Mouse (Mus musculus): Measurements from ENCODE around the gene Fcrlb. TPM values are rescaled to one million over a fixed set of nuclear protein-coding genes. Genes with fewer than 3 reads are reported as not detected.

The Fcrlb gene
- polyA plus RNA-seq, 1 experiment from 2014 or later, result 0.71 TPM

DNA sequence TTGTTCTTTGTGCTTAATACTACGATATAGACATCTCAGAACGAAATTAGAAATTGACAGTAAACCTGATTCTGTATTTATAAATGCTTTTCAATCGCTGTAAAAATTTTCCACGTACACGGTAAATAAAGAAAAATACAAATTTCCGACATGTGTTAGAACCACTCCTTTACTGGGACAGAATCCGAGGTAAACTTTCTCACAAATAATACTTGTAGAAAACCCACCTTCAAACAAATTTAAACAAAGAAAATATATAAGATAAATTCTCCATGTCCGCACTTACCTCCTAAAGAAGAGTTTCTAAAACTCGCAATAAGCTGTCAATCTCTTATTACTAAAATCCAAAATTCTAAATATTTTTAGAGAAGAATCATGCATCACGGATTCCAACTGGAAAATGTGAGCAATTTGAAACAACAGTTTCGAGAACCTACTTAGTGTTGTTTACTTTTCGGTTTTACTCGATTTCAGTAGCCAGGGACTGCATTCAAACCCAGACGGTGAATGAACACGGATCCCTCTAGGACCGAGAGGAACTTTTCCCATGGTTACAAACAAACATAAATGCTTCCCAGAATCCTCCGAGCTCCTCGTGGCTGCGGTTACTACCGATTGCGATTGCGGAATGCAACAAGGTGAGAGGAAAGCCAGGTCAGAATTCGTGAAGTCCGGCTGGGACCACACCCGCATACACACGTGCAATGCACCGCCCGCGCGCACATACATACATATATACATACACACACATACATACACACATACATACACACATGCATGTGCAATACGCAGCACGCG, 44.4 kb downstream of the Fcrlb start:
- ATAC-seq (ENCODE audit: low FRiP score, low TSS enrichment) (peak; percentile 87), DNase-seq (peak; percentile 92)
- H3K4me1 ChIP-seq (ENCODE audit: control insufficient read depth, insufficient read depth, low read length), result peaks cover 8% of the 10 kb centered on the region
- peaks cover 3% of the 10 kb centered on the region; the same call in 1 of the 2 replicates for H3K36me3 ChIP-seq (ENCODE audit: control insufficient read depth, insufficient read depth, low read length)
- peak overlapping the region; percentile 74 for H3K4me2 ChIP-seq (ENCODE audit: low read length)
- WGBS, result under 1% methylated on average over 33 of the region's 33 CpGs
- H3K9me3 ChIP-seq (ENCODE audit: control insufficient read depth, low read length), result no peaks in the 10 kb centered on the region
- H3K4me3 ChIP-seq (replicated peaks; ENCODE audit: low read depth, low read length), result peak overlapping the region; percentile 63
- peak overlapping the region; percentile 74; the same call in 1 of the 2 replicates for H3K9ac ChIP-seq (replicated peaks; ENCODE audit: low read length)
- H3K27ac ChIP-seq (replicated peaks; ENCODE audit: low read depth, low read length), result 0 out of 2 replicates have a peak overlapping the region, but pooled peaks have one; percentile 28
- no peaks in the 10 kb centered on the region for H3K27me3 ChIP-seq (ENCODE audit: control insufficient read depth, insufficient read depth, low read length)

DNA sequence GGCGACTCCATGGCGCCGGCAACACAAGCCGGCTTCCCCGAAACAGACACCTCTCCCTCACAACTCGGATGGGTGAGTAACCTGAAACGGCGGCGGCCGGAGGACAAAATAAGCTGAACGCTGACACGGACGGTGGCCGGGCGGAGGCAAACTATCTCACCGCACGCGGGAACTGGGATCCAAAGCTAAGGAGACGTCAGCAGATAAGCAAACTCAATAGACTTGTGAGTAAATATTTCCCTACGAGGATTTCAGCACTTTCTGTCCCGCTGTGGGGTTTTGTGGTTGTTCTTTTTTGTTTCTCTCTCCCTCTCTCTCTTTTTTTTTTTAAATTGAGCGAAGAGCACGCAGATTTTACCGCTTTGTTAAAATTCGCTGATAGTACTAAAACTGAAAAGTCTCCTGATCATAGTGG, 45.0 kb downstream of the Fcrlb start, which contains the start of gene Atf6:
Gene Atf6, minus strand, starts transcription at position 81 of the 415 bp plus-strand sequence.
- H3K27ac ChIP-seq (replicated peaks; ENCODE audit: low read depth, low read length), result peak within 1 kb of the TSS; percentile 66
- no peaks in the 10 kb centered on the region for H3K36me3 ChIP-seq (ENCODE audit: control insufficient read depth, insufficient read depth, low read length)
- no peaks in the 10 kb centered on the region for H3K9me3 ChIP-seq (ENCODE audit: control insufficient read depth, low read length)
- peak within 1 kb of the TSS; percentile 63 for H3K4me3 ChIP-seq (replicated peaks; ENCODE audit: low read depth, low read length)
- H3K4me1 ChIP-seq (ENCODE audit: control insufficient read depth, insufficient read depth, low read length), result peaks cover 8% of the 10 kb centered on the region
- peak within 1 kb of the TSS; percentile 74 for H3K9ac ChIP-seq (replicated peaks; ENCODE audit: low read length)
- under 1% methylated on average over 25 of the region's 25 CpGs for WGBS
- peak within 1 kb of the TSS; percentile 74 for H3K4me2 ChIP-seq (ENCODE audit: low read length)
- H3K27me3 ChIP-seq (ENCODE audit: control insufficient read depth, insufficient read depth, low read length), result no peaks in the 10 kb centered on the region
- peak; percentile 82 for ATAC-seq (ENCODE audit: low FRiP score, low TSS enrichment)
- peak; percentile 96 for DNase-seq

DNA sequence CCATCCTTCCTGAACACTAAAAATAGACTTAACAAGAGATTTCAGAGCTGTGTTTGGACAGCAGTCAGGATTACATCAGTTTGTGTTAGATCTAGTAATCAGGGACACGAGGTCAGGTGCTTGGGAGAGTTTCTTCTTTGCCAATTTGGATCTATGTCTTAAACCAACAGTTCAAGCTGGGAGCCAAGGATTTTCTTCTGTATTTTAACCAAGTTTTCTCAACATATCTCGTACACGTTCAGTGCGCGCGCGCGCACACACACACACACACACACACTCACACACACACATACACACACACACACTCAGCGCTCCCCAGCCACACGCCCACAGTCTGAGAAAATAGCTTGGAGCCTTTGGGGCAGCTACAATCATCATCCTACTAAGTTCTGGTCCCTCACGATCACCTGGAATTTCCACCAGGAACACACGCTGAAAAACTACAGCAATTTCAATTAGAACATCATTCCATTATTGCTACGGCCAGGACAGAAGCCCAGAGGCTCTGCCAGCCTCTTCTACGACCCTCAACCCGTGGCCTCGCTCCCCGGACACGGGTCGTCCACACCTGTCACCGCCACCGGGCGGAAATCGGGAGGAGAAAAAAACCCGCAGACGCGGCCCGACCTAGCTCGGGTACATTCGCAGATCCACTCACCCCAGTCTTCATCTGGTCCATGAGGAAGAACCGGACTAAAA, 45.6 kb downstream of the Fcrlb start:
- H3K27me3 ChIP-seq (ENCODE audit: control insufficient read depth, insufficient read depth, low read length), result no peaks in the 10 kb centered on the region

DNA sequence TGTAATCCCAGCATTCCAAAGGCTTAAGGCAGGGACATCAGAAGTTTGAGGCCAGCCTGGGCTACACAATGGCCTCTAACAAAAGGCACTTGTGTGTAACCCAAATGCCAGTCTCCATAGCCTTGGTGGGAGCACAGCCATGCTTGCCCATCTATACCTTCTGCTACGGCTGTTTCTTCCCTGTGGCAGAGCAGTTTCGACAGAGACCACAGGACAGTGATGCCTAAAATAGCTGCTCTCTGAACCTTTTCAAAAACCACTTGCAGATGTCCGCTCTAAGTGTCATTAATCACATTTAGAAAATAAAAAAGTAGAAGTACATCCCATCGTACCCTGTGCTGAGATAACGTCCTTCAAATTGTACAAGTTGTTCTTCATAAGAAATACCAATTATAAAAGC, 47.3 kb downstream of the Fcrlb start:
- Histone ChIP-seq H3K4me1 (ENCODE audit: control insufficient read depth, insufficient read depth, low read length) (peaks cover 8% of the 10 kb centered on the region), H3K36me3 (ENCODE audit: control insufficient read depth, insufficient read depth, low read length) (no peaks in the 10 kb centered on the region), H3K27me3 (ENCODE audit: control insufficient read depth, insufficient read depth, low read length) (no peaks in the 10 kb centered on the region), H3K4me3 (replicated peaks; ENCODE audit: low read depth, low read length) (no peak overlapping the region), H3K9ac (replicated peaks; ENCODE audit: low read length) (no peak overlapping the region), H3K9me3 (ENCODE audit: control insufficient read depth, low read length) (no peaks in the 10 kb centered on the region), H3K4me2 (ENCODE audit: low read length) (no peak overlapping the region), H3K27ac (replicated peaks; ENCODE audit: low read depth, low read length) (no peak overlapping the region)
- 92% methylated on average over 5 of the region's 5 CpGs for WGBS
- DNase-seq, result no peak
- no peak for ATAC-seq (ENCODE audit: low FRiP score, low TSS enrichment)

More for the DNA sequence above, 45.6 kb downstream of the Fcrlb start:
- DNase-seq (no peak), ATAC-seq (ENCODE audit: low FRiP score, low TSS enrichment) (peak; percentile 57)
- no peaks in the 10 kb centered on the region for H3K36me3 ChIP-seq (ENCODE audit: control insufficient read depth, insufficient read depth, low read length)
- H3K4me3 ChIP-seq (replicated peaks; ENCODE audit: low read depth, low read length), result peak overlapping the region; percentile 63
- peak overlapping the region; percentile 74 for H3K9ac ChIP-seq (replicated peaks; ENCODE audit: low read length)
- H3K4me1 ChIP-seq (ENCODE audit: control insufficient read depth, insufficient read depth, low read length), result peaks cover 8% of the 10 kb centered on the region
- H3K9me3 ChIP-seq (ENCODE audit: control insufficient read depth, low read length), result no peaks in the 10 kb centered on the region
- H3K4me2 ChIP-seq (ENCODE audit: low read length), result peak overlapping the region; percentile 74
- peak overlapping the region; percentile 66 for H3K27ac ChIP-seq (replicated peaks; ENCODE audit: low read depth, low read length)
- 3% methylated on average over 30 of the region's 30 CpGs for WGBS

DNA sequence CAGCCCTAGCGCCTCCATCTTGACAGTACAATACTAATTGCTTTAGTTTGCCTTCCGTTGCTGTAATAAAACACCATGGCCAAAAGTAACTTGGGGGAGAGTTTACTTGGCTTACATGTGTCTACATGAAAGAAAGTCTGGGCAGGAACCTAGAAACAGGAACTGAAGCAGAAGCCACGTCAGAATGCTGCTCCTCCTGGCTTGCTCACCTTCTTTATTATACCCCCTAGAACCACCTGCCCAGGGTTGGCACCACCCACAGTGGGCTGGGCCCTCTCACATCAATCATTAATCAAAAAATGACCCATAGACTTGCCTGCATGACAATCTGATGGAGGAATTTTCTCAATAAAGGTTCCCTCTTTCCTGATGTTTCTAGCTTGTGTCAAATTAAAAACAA, 48.0 kb downstream of the Fcrlb start:
- Histone ChIP-seq H3K4me2 (ENCODE audit: low read length) (no peak overlapping the region), H3K4me3 (replicated peaks; ENCODE audit: low read depth, low read length) (no peak overlapping the region), H3K27me3 (ENCODE audit: control insufficient read depth, insufficient read depth, low read length) (no peaks in the 10 kb centered on the region), H3K4me1 (ENCODE audit: control insufficient read depth, insufficient read depth, low read length) (peaks cover 8% of the 10 kb centered on the region), H3K36me3 (ENCODE audit: control insufficient read depth, insufficient read depth, low read length) (no peaks in the 10 kb centered on the region), H3K9me3 (ENCODE audit: control insufficient read depth, low read length) (no peaks in the 10 kb centered on the region), H3K9ac (replicated peaks; ENCODE audit: low read length) (no peak overlapping the region), H3K27ac (replicated peaks; ENCODE audit: low read depth, low read length) (no peak overlapping the region)
- no peak for ATAC-seq (ENCODE audit: low FRiP score, low TSS enrichment)
- DNase-seq, result no peak
- WGBS, result 91% methylated on average over 3 of the region's 3 CpGs

DNA sequence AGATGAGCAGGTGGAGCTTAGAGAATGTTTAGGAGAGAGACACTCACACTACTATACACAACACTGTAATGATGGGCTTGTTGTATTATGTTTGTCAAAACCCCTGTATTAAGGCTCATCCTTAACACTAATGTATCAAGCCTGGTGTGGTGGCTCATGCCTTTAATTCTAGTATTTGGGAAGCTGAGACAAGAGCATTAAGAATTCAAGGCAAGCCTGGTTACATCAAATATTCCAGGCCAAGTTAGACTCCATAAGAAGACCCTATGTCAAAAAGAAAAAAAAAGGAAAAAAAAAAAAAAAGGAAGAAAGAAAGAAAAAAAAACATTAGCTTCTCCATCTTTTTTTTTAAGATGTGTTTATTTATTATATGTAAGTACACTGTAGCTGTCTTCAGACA, 48.5 kb downstream of the Fcrlb start:
- no peaks in the 10 kb centered on the region for H3K9me3 ChIP-seq (ENCODE audit: control insufficient read depth, low read length)
- no peak overlapping the region for H3K4me3 ChIP-seq (replicated peaks; ENCODE audit: low read depth, low read length)
- no peak overlapping the region for H3K9ac ChIP-seq (replicated peaks; ENCODE audit: low read length)
- no peak overlapping the region for H3K27ac ChIP-seq (replicated peaks; ENCODE audit: low read depth, low read length)
- peaks cover 8% of the 10 kb centered on the region for H3K4me1 ChIP-seq (ENCODE audit: control insufficient read depth, insufficient read depth, low read length)
- ATAC-seq (ENCODE audit: low FRiP score, low TSS enrichment) (no peak), DNase-seq (no peak)
- no peaks in the 10 kb centered on the region for H3K36me3 ChIP-seq (ENCODE audit: control insufficient read depth, insufficient read depth, low read length)
- no peaks in the 10 kb centered on the region for H3K27me3 ChIP-seq (ENCODE audit: control insufficient read depth, insufficient read depth, low read length)
- H3K4me2 ChIP-seq (ENCODE audit: low read length), result no peak overlapping the region

DNA sequence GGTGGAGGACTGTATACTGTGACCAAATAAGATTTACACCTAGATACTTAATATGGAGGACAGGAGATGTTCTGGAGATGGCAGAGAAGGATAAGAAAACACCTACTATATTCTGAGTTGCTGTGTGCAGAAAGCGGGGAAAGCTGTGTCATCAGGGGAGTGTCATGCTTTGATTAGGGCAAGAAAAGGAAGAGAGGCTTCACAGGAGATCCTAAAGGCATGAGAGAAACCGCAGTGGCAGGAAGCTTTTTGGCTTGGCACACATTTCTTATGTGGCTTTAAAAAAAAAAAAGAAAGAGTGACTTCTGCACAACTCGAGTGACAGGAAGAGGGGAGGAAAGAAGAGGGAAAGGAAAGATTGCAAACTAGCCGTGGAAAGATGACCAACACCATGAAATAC, 49.7 kb downstream of the Fcrlb start:
- ATAC-seq (ENCODE audit: low FRiP score, low TSS enrichment) (no peak), DNase-seq (no peak)
- Histone ChIP-seq H3K4me2 (ENCODE audit: low read length) (no peak overlapping the region), H3K9me3 (ENCODE audit: control insufficient read depth, low read length) (no peaks in the 10 kb centered on the region), H3K27ac (replicated peaks; ENCODE audit: low read depth, low read length) (no peak overlapping the region), H3K4me3 (replicated peaks; ENCODE audit: low read depth, low read length) (no peak overlapping the region), H3K27me3 (ENCODE audit: control insufficient read depth, insufficient read depth, low read length) (no peaks in the 10 kb centered on the region), H3K4me1 (ENCODE audit: control insufficient read depth, insufficient read depth, low read length) (peaks cover 8% of the 10 kb centered on the region), H3K9ac (replicated peaks; ENCODE audit: low read length) (no peak overlapping the region), H3K36me3 (ENCODE audit: control insufficient read depth, insufficient read depth, low read length) (no peaks in the 10 kb centered on the region)
- WGBS, result 74% methylated on average over 4 of the region's 4 CpGs

DNA sequence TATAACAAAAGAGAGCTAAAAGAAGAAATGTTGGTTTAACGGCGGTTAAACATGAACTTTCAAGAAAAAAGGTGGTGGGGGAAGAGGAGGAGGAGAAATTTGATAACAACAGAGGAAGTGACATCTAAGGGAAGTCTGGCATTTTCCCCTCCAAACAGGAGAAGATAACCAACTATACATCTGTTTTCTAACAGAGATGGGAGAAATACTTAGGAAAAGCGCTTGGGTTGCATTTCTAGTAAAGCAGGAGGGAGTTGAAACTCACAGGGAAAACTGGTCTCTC, 50.4 kb downstream of the Fcrlb start:
- no peak overlapping the region for H3K4me2 ChIP-seq (ENCODE audit: low read length)
- no peak overlapping the region for H3K9ac ChIP-seq (replicated peaks; ENCODE audit: low read length)
- H3K27me3 ChIP-seq (ENCODE audit: control insufficient read depth, insufficient read depth, low read length), result no peaks in the 10 kb centered on the region
- ATAC-seq (ENCODE audit: low FRiP score, low TSS enrichment) (no peak), DNase-seq (no peak)
- H3K36me3 ChIP-seq (ENCODE audit: control insufficient read depth, insufficient read depth, low read length), result no peaks in the 10 kb centered on the region
- H3K9me3 ChIP-seq (ENCODE audit: control insufficient read depth, low read length), result no peaks in the 10 kb centered on the region
- no peak overlapping the region for H3K4me3 ChIP-seq (replicated peaks; ENCODE audit: low read depth, low read length)
- H3K4me1 ChIP-seq (ENCODE audit: control insufficient read depth, insufficient read depth, low read length), result peaks cover 8% of the 10 kb centered on the region
- H3K27ac ChIP-seq (replicated peaks; ENCODE audit: low read depth, low read length), result no peak overlapping the region
- WGBS, result 79% methylated on average over 3 of the region's 3 CpGs

Measured in midbrain, embryonic 14.5 days (tissue).